Mouse (Mus musculus) forebrain, embryonic 12.5 days (tissue): Measurements from ENCODE around the gene Utp11. TPM values are rescaled to one million over a fixed set of nuclear protein-coding genes. Genes with fewer than 3 reads are reported as not detected.
"Not testable (repeated sequence)": the region's sequence is repeated elsewhere in the genome, so short reads cannot be mapped to it uniquely, and the experiment has no call there.

Experiments
- ATAC-seq: fragments of 200-750 bp; cut with Nextera tagmentation; 2 replicates; pipeline ENCODE4 v1.8.0; 2017; ENCODE audit warnings: moderate TSS enrichment; ENCODE audit not compliant: low FRiP score
- H3K27ac ChIP-seq: fragments of 300-500 bp; sonication (generic); 2 replicates; pipeline ENCODE4 v1.5.1; 2016; ENCODE audit warnings: mild to moderate bottlenecking
- H3K27me3 ChIP-seq: fragments of 300-500 bp; sonication (generic); 2 replicates; pipeline ENCODE4 v1.6.1; 2016; ENCODE audit warnings: mild to moderate bottlenecking
- H3K36me3 ChIP-seq: fragments of 300-500 bp; sonication (generic); replicated peaks from 2 replicates; pipeline ENCODE4 v1.6.1; 2016; ENCODE audit warnings: mild to moderate bottlenecking
- H3K4me1 ChIP-seq: fragments of 300-500 bp; sonication (generic); 2 replicates; pipeline ENCODE4 v1.6.1; 2016
- H3K4me2 ChIP-seq: fragments of 300-500 bp; sonication (generic); 2 replicates; pipeline ENCODE4 v1.6.1; 2016; ENCODE audit warnings: mild to moderate bottlenecking, moderate library complexity
- H3K4me3 ChIP-seq: fragments of 300-500 bp; sonication (generic); replicated peaks from 2 replicates; pipeline ENCODE4 v1.5.1; 2016; ENCODE audit warnings: mild to moderate bottlenecking
- H3K9ac ChIP-seq: fragments of 300-500 bp; sonication (generic); 2 replicates; pipeline ENCODE4 v1.6.1; 2016; ENCODE audit warnings: mild to moderate bottlenecking
- H3K9me3 ChIP-seq: fragments of 300-500 bp; sonication (generic); 2 replicates; pipeline ENCODE4 v1.6.1; 2016
- WGBS: fragments of 180-500 bp; shearing (Covaris S2); methylation state at CpG from one replicate; pipeline ENCODE4 v1.1.7; 2016; 5-methylcytosine and 5-hydroxymethylcytosine counted together
- polyA plus RNA-seq: library from polyadenylated mRNA; unstranded; fragments of >200 nt; fragmentation: Nextera tagmentation; extraction: Ambion mirVana; gene quantifications from 2 replicates; pipeline ENCODE4 v1.2.1, GENCODE M21; 2016

Gene Utp11
- 63.8 and 64.0 TPM in 2 replicates for polyA plus RNA-seq

DNA sequence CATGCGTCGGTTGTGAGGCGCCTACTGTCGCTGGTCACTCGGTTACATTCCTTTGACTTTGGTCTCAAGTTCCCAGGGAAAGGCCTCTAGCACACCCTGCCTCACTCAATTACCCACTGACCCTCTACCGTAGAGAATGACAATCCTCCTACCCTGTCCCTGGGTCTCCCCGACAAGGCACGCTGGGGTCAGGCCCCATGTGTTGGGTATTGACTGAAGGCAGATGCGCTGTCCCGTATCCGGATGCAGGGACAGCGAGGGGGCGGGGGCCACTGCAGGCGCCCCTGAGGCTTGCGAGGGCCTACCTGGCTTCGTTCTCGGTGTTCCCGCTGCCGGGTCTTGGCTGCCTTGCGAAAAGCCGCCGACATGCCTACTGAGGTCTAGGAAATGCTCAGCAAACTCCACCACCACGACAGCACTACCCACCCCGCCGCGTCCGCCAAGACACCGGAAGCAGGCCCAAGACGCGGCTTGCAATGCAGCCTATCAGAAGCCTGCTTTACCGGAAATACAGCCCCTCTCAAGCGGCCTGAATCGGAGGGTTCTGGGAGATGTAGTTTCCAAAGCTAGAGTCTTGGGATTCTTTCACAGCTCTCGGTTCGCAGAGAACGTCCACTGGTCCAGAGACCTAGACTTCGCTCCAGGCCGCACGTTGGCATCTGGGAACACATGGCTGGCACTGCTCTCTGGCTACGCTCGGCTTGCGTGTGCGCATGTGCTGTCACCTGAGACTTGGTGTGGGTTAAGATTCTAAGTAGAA, at the start of gene Utp11:
TSS of gene Utp11 (minus strand) at position 466 of the 760 bp plus-strand sequence.
- H3K4me2 ChIP-seq, result peak within 1 kb of the TSS; percentile 88
- H3K9me3 ChIP-seq, result no peaks in the 10 kb centered on the region
- peak within 1 kb of the TSS; percentile 27; the same call in 1 of the 2 replicates for H3K27ac ChIP-seq
- H3K4me1 ChIP-seq, result peaks cover 19% of the 10 kb centered on the region
- WGBS, result under 1% methylated on average over 43 of the region's 43 CpGs
- peaks cover 19% of the 10 kb centered on the region for H3K27me3 ChIP-seq
- H3K9ac ChIP-seq, result peak within 1 kb of the TSS; percentile 84
- peak; percentile 98 for ATAC-seq
- H3K36me3 ChIP-seq, result no peaks in the 10 kb centered on the region; the same call in 1 of the 2 replicates
- peak within 1 kb of the TSS; percentile 78 for H3K4me3 ChIP-seq

GRCm38 (mm10) chr4:124742839-124743238, 49.4 kb upstream of the Utp11 start:
- Histone ChIP-seq H3K9me3 (no peaks in the 10 kb centered on the region), H3K27ac (no peak overlapping the region), H3K27me3 (no peaks in the 10 kb centered on the region), H3K4me2 (no peak overlapping the region), H3K4me1 (peaks cover 14% of the 10 kb centered on the region), H3K9ac (no peak overlapping the region), H3K36me3 (0 out of 2 replicates have a peak, but pooled peaks cover 3% of the 10 kb centered on the region), H3K4me3 (no peak overlapping the region)
- no peak for ATAC-seq
- WGBS, result 84% methylated on average over 11 of the region's 11 CpGs

- H3K4me1 ChIP-seq, result peaks cover 16% of the 10 kb centered on the region
- 0 out of 2 replicates have a peak, but pooled peaks cover 3% of the 10 kb centered on the region for H3K36me3 ChIP-seq
- no peak within 1 kb of the TSS for H3K27ac ChIP-seq
- H3K9me3 ChIP-seq, result no peaks in the 10 kb centered on the region
- H3K27me3 ChIP-seq, result no peaks in the 10 kb centered on the region
- peak within 1 kb of the TSS; percentile 71 for H3K4me2 ChIP-seq
- H3K9ac ChIP-seq, result peak within 1 kb of the TSS; percentile 67
- peak within 1 kb of the TSS; percentile 58 for H3K4me3 ChIP-seq
- ATAC-seq, result peak; percentile 89
- 19% methylated on average over 25 of the region's 25 CpGs for WGBS
Measured at GRCm38 (mm10) chr4:124741376-124742343, 48.3 kb upstream of the Utp11 start, which contains the start of gene Inpp5b. Gene Inpp5b, plus strand, starts transcription at chr4:124741850.

GRCm38 (mm10) chr4:124738783-124739182, 45.4 kb upstream of the Utp11 start:
- Histone ChIP-seq H3K36me3 (peaks cover under 1% of the 10 kb centered on the region), H3K4me1 (peaks cover 16% of the 10 kb centered on the region), H3K27ac (no peak overlapping the region), H3K9ac (no peak overlapping the region), H3K27me3 (no peaks in the 10 kb centered on the region), H3K4me2 (no peak overlapping the region), H3K4me3 (no peak overlapping the region), H3K9me3 (no peaks in the 10 kb centered on the region)
- 71% methylated on average over 1 of the region's 1 CpGs for WGBS
- ATAC-seq, result no peak

- no peak overlapping the region for H3K4me2 ChIP-seq
- no peak overlapping the region for H3K27ac ChIP-seq
- no peaks in the 10 kb centered on the region for H3K9me3 ChIP-seq
- no peak overlapping the region for H3K9ac ChIP-seq
- ATAC-seq, result no peak
- WGBS, result 65% methylated on average over 4 of the region's 4 CpGs
- no peak overlapping the region for H3K4me3 ChIP-seq
- H3K36me3 ChIP-seq, result peaks cover 9% of the 10 kb centered on the region
- peaks cover 16% of the 10 kb centered on the region for H3K4me1 ChIP-seq
- no peaks in the 10 kb centered on the region for H3K27me3 ChIP-seq
Measured at GRCm38 (mm10) chr4:124738013-124738412, 44.6 kb upstream of the Utp11 start.

GRCm38 (mm10) chr4:124737486-124737885, 44.1 kb upstream of the Utp11 start:
- Histone ChIP-seq H3K4me3 (no peak overlapping the region), H3K36me3 (peaks cover 14% of the 10 kb centered on the region), H3K27ac (no peak overlapping the region), H3K27me3 (no peaks in the 10 kb centered on the region), H3K9ac (no peak overlapping the region), H3K4me1 (peaks cover 16% of the 10 kb centered on the region), H3K4me2 (no peak overlapping the region), H3K9me3 (no peaks in the 10 kb centered on the region)
- no peak for ATAC-seq
- WGBS, result 82% methylated on average over 5 of the region's 5 CpGs

- Histone ChIP-seq H3K4me2 (no peak overlapping the region), H3K4me1 (peaks cover 11% of the 10 kb centered on the region), H3K4me3 (no peak overlapping the region), H3K36me3 (peaks cover 19% of the 10 kb centered on the region), H3K27me3 (no peaks in the 10 kb centered on the region), H3K27ac (no peak overlapping the region), H3K9me3 (no peaks in the 10 kb centered on the region), H3K9ac (no peak overlapping the region)
- no peak for ATAC-seq
- WGBS, result 67% methylated on average over 2 of the region's 2 CpGs
Measured at GRCm38 (mm10) chr4:124736952-124737351, 43.6 kb upstream of the Utp11 start.

- no peaks in the 10 kb centered on the region for H3K4me1 ChIP-seq
- ATAC-seq, result no peak
- 80% methylated on average over 6 of the region's 6 CpGs for WGBS
- no peak overlapping the region for H3K4me3 ChIP-seq
- no peaks in the 10 kb centered on the region for H3K27me3 ChIP-seq
- H3K36me3 ChIP-seq, result peaks cover 97% of the 10 kb centered on the region
- no peaks in the 10 kb centered on the region for H3K9me3 ChIP-seq
- no peak overlapping the region for H3K27ac ChIP-seq
- H3K9ac ChIP-seq, result no peak overlapping the region
- no peak overlapping the region for H3K4me2 ChIP-seq
Measured at GRCm38 (mm10) chr4:124726121-124726520, 32.7 kb upstream of the Utp11 start.

- no peak overlapping the region for H3K4me2 ChIP-seq
Measured at GRCm38 (mm10) chr4:124719101-124719500, 25.7 kb upstream of the Utp11 start.

DNA sequence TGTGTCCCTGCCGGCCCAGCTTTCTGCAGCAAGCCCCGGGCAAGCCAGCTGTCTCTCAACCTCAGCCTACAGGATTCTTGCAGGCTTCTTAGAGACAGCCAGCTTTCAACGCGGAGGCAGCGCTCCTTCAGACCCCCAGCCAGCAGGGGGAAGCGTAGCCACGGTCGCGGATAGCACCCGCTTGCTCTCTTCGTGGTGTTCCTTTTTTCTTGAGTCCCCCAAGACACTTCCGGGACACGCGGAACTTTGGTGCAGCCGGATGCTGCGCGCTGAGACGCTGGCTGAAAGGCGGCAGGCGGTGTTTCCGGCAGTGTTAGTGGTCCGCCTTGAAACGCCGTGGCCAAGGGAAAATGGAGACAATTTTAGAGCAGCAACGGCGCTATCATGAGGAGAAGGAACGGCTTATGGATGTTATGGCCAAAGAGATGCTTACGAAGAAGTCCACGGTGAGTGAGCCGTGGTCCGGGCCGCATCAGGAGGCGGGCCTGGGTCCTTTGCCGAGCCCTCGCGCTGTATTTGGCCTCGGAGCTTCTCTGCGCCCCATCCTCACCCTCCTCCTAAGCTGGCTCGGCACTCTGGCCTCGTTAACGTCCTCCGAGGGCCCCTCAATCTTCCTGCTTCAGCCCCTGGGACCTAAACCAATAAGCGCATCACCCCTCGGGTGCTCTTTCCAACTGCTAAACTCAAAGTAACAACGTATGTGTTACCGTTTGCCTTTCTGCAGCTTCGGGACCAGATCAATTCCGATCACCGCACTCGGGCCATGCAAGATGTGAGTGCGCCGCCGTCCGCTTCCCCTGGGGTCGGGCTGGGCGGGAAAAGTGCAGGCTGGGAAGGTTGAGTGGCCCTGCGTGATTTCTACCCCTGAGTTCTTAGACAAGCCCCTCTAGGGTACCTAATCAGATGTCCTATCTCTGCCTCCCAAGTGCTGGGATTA, 21.4 kb upstream of the Utp11 start, which contains the start of gene Sf3a3:
TSS of gene Sf3a3 (plus strand) at position 232 of the 937 bp plus-strand sequence.
- peaks cover 37% of the 10 kb centered on the region for H3K36me3 ChIP-seq
- H3K4me3 ChIP-seq, result peak within 1 kb of the TSS; percentile 89
- H3K4me2 ChIP-seq, result peak within 1 kb of the TSS; percentile 97
- ATAC-seq, result peak; percentile 95
- WGBS, result under 1% methylated on average over 57 of the region's 57 CpGs
- H3K27ac ChIP-seq, result peak within 1 kb of the TSS; percentile 76
- H3K27me3 ChIP-seq, result peaks cover 6% of the 10 kb centered on the region
- no peaks in the 10 kb centered on the region for H3K9me3 ChIP-seq
- peaks cover 25% of the 10 kb centered on the region for H3K4me1 ChIP-seq
- peak within 1 kb of the TSS; percentile 88 for H3K9ac ChIP-seq

More at GRCm38 (mm10) chr4:124719101-124719500, 25.7 kb upstream of the Utp11 start:
- Histone ChIP-seq H3K27ac (no peak overlapping the region), H3K27me3 (no peaks in the 10 kb centered on the region), H3K4me1 (peaks cover 18% of the 10 kb centered on the region), H3K9me3 (no peaks in the 10 kb centered on the region), H3K9ac (no peak overlapping the region), H3K36me3 (peaks cover 76% of the 10 kb centered on the region), H3K4me3 (no peak overlapping the region)
- ATAC-seq, result no peak
- WGBS, result 98% methylated on average over 4 of the region's 4 CpGs

DNA sequence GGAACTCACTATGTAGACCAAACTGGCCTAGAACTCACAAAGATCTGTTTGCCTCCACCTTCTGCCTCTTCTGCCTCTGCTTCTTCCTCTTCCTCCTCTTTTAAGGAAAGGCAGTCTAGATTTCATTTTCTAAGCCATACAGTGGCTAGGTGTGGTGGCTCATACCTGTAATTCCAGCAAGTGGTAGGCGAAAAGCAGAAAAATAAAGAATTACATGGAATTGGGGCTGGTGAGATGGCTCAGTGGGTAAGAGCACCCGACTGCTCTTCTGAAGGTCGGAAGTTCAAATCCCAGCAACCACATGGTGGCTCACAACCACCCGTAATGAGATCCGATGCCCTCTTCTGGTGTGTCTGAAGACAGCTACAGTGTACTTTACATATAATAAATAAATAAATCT, 20.4 kb upstream of the Utp11 start:
- not testable (repeated sequence) for H3K27ac ChIP-seq, ATAC-seq, H3K9me3 ChIP-seq, H3K9ac ChIP-seq, H3K4me2 ChIP-seq, H3K4me3 ChIP-seq
- 78% methylated on average over 5 of the region's 5 CpGs for WGBS
- peaks cover 16% of the 10 kb centered on the region for H3K27me3 ChIP-seq
- peaks cover 28% of the 10 kb centered on the region for H3K36me3 ChIP-seq
- H3K4me1 ChIP-seq, result peaks cover 34% of the 10 kb centered on the region
